Mouse (Mus musculus): ENCODE results near the gene Zfp981. TPM values are rescaled to one million over a fixed set of nuclear protein-coding genes. Genes with fewer than 3 reads are reported as not detected.
"Not testable (repeated sequence)": the region's sequence is repeated elsewhere in the genome, so short reads cannot be mapped to it uniquely, and the experiment has no call there.

Zfp981 gene
- total RNA-seq (2014; rRNA removed; ENCODE audit: low replicate concordance): 0.97 TPM in 1 of 2 replicates, not detected in the other
- 0.05 TPM in 1 of 2 replicates, not detected in the other for polyA plus RNA-seq (2015; fragmentation: Nextera tagmentation; extraction: Ambion mirVana)

DNA sequence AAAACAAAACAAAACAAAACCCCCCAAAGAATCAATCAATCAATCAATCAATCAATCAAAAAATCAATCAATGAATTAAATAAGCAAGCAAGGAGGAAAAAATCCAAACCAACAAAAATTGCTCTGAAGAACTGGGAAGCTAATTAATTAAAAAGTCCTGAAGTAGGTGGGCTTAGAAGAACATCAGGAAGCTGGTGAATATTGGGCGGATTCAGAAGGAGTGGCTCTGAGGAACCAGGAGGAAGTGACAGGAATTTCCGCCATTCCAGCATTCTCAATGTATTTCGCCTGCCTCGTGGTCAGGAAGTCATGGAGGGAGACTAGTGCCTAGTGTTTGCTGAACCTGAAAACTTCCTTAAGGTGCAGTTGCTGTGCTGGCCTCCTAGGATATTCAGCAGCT lies at the start of gene Zfp981:
Gene Zfp981 (plus strand): TSS at position 301 of the 400 bp plus-strand sequence.
- not testable (repeated sequence) for H3K27me3 ChIP-seq (ENCODE audit: control insufficient read depth, insufficient read depth, low read length); H3K36me3 ChIP-seq (replicated peaks; ENCODE audit: control insufficient read depth, insufficient read depth, low read length); ATAC-seq (ENCODE audit: insufficient read depth, low read depth); H3K4me3 ChIP-seq (ENCODE audit: low read depth, low read length); DNase-seq (ENCODE audit: low spot score); H3K9ac ChIP-seq (replicated peaks; ENCODE audit: low read depth, low read length); H3K4me2 ChIP-seq (ENCODE audit: low read depth, low read length); H3K27ac ChIP-seq (ENCODE audit: low read depth); H3K4me1 ChIP-seq (ENCODE audit: control insufficient read depth, insufficient read depth)
- WGBS: 71% methylated on average over 4 of the region's 4 CpGs
- H3K9me3 ChIP-seq (replicated peaks; ENCODE audit: control insufficient read depth, low read length): peaks cover 36% of the 10 kb centered on the region

GRCm38 (mm10) chr4:146452576-146452975 lies 49.3 kb upstream of the Zfp981 start:
- not testable (repeated sequence) for DNase-seq (ENCODE audit: low spot score); H3K4me3 ChIP-seq (ENCODE audit: low read depth, low read length); H3K36me3 ChIP-seq (replicated peaks; ENCODE audit: control insufficient read depth, insufficient read depth, low read length); H3K4me2 ChIP-seq (ENCODE audit: low read depth, low read length); H3K27me3 ChIP-seq (ENCODE audit: control insufficient read depth, insufficient read depth, low read length); H3K9ac ChIP-seq (replicated peaks; ENCODE audit: low read depth, low read length); H3K27ac ChIP-seq (ENCODE audit: low read depth); ATAC-seq (ENCODE audit: insufficient read depth, low read depth); H3K4me1 ChIP-seq (ENCODE audit: control insufficient read depth, insufficient read depth)
- peaks cover 54% of the 10 kb centered on the region for H3K9me3 ChIP-seq (replicated peaks; ENCODE audit: control insufficient read depth, low read length)
- WGBS: 64% methylated on average over 2 of the region's 2 CpGs

GRCm38 (mm10) chr4:146454170-146454569 lies 47.7 kb upstream of the Zfp981 start:
- H3K4me1 ChIP-seq (ENCODE audit: control insufficient read depth, insufficient read depth); H3K4me2 ChIP-seq (ENCODE audit: low read depth, low read length); H3K27me3 ChIP-seq (ENCODE audit: control insufficient read depth, insufficient read depth, low read length); H3K36me3 ChIP-seq (replicated peaks; ENCODE audit: control insufficient read depth, insufficient read depth, low read length); ATAC-seq (ENCODE audit: insufficient read depth, low read depth); H3K27ac ChIP-seq (ENCODE audit: low read depth); H3K9ac ChIP-seq (replicated peaks; ENCODE audit: low read depth, low read length); H3K4me3 ChIP-seq (ENCODE audit: low read depth, low read length); DNase-seq (ENCODE audit: low spot score): not testable (repeated sequence)
- peaks cover 52% of the 10 kb centered on the region for H3K9me3 ChIP-seq (replicated peaks; ENCODE audit: control insufficient read depth, low read length)
- WGBS: 48% methylated on average over 1 of the region's 1 CpGs

DNA sequence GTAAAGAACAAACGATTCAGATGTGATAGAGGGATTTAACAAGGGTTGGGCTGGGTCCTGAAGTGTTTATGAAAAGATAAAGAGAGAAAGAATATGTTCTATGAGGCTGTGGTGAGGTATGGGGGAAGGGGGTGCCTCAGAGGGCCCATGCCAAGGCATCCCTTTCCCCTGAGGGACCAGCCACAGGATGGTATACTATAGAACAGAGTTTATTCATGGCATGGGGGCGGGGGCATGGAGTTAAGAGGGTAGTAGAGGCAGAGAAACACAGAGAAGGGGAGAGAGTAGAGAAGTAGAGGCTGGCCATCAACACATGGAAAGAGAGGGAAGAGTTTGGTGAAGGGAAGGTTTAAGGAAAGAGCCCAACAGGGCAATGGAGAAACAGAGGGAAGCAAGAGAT lies 46.9 kb upstream of the Zfp981 start:
- H3K27me3 ChIP-seq (ENCODE audit: control insufficient read depth, insufficient read depth, low read length): no peaks in the 10 kb centered on the region
- no peak overlapping the region for H3K9ac ChIP-seq (replicated peaks; ENCODE audit: low read depth, low read length)
- H3K27ac ChIP-seq (ENCODE audit: low read depth): no peak overlapping the region
- no peak overlapping the region for H3K4me3 ChIP-seq (ENCODE audit: low read depth, low read length)
- 31% methylated on average over 2 of the region's 2 CpGs for WGBS
- H3K36me3 ChIP-seq (replicated peaks; ENCODE audit: control insufficient read depth, insufficient read depth, low read length): no peaks in the 10 kb centered on the region
- ATAC-seq (ENCODE audit: insufficient read depth, low read depth) (peak; percentile 11; the same call in 1 of the 2 replicates), DNase-seq (ENCODE audit: low spot score) (no peak)
- H3K9me3 ChIP-seq (replicated peaks; ENCODE audit: control insufficient read depth, low read length): peaks cover 56% of the 10 kb centered on the region
- no peak overlapping the region for H3K4me2 ChIP-seq (ENCODE audit: low read depth, low read length)
- no peak for TF ChIP-seq EP300 (IDR thresholded peaks at IDR 0.05; ENCODE audit: low read depth)
- TF ChIP-seq CTCF (IDR thresholded peaks at IDR 0.05; ENCODE audit: low read depth): no peak
- no peaks in the 10 kb centered on the region for H3K4me1 ChIP-seq (ENCODE audit: control insufficient read depth, insufficient read depth)

GRCm38 (mm10) chr4:146455321-146455721 lies 46.5 kb upstream of the Zfp981 start:
- DNase-seq (ENCODE audit: low spot score): no peak
- 86% methylated on average over 7 of the region's 7 CpGs for WGBS
- peaks cover 53% of the 10 kb centered on the region for H3K9me3 ChIP-seq (replicated peaks; ENCODE audit: control insufficient read depth, low read length)

GRCm38 (mm10) chr4:146456061-146456726 lies 45.6 kb upstream of the Zfp981 start:
- Histone ChIP-seq H3K9ac (replicated peaks; ENCODE audit: low read depth, low read length) (no peak overlapping the region), H3K4me1 (ENCODE audit: control insufficient read depth, insufficient read depth) (no peaks in the 10 kb centered on the region), H3K36me3 (replicated peaks; ENCODE audit: control insufficient read depth, insufficient read depth, low read length) (no peaks in the 10 kb centered on the region), H3K4me3 (ENCODE audit: low read depth, low read length) (no peak overlapping the region), H3K4me2 (ENCODE audit: low read depth, low read length) (no peak overlapping the region), H3K27me3 (ENCODE audit: control insufficient read depth, insufficient read depth, low read length) (no peaks in the 10 kb centered on the region), H3K9me3 (replicated peaks; ENCODE audit: control insufficient read depth, low read length) (peaks cover 53% of the 10 kb centered on the region), H3K27ac (ENCODE audit: low read depth) (no peak overlapping the region)
- TF ChIP-seq EP300 (IDR thresholded peaks at IDR 0.05; ENCODE audit: low read depth) (no peak), CTCF (IDR thresholded peaks at IDR 0.05; ENCODE audit: low read depth) (no peak)
- WGBS: 61% methylated on average over 4 of the region's 4 CpGs
- DNase-seq (ENCODE audit: low spot score) (no peak), ATAC-seq (ENCODE audit: insufficient read depth, low read depth) (no peak)

More at GRCm38 (mm10) chr4:146455321-146455721, 46.5 kb upstream of the Zfp981 start:
- Histone ChIP-seq H3K27me3 (ENCODE audit: control insufficient read depth, insufficient read depth, low read length) (no peaks in the 10 kb centered on the region), H3K4me3 (ENCODE audit: low read depth, low read length) (no peak overlapping the region), H3K9ac (replicated peaks; ENCODE audit: low read depth, low read length) (no peak overlapping the region), H3K4me1 (ENCODE audit: control insufficient read depth, insufficient read depth) (no peaks in the 10 kb centered on the region), H3K4me2 (ENCODE audit: low read depth, low read length) (no peak overlapping the region), H3K27ac (ENCODE audit: low read depth) (no peak overlapping the region), H3K36me3 (replicated peaks; ENCODE audit: control insufficient read depth, insufficient read depth, low read length) (no peaks in the 10 kb centered on the region)
- peak; percentile 13; the same call in 1 of the 2 replicates for ATAC-seq (ENCODE audit: insufficient read depth, low read depth)
- TF ChIP-seq CTCF (IDR thresholded peaks at IDR 0.05; ENCODE audit: low read depth): no peak
- no peak for TF ChIP-seq EP300 (IDR thresholded peaks at IDR 0.05; ENCODE audit: low read depth)

Data from heart, postnatal 0 days (tissue).